Mouse (Mus musculus) ES-Bruce4 (cell line): ENCODE measurements around the gene Itln1. TPM values are rescaled to one million over a fixed set of nuclear protein-coding genes. Genes with fewer than 3 reads are reported as not detected.
"Not testable (repeated sequence)": the region's sequence is repeated elsewhere in the genome, so short reads cannot be mapped to it uniquely, and the experiment has no call there.

Experiments used
- H3K27ac ChIP-seq: 2 replicates; pipeline ENCODE4 v1.5.1; 2012; ENCODE audit warnings: low read length, inconsistent platforms; ENCODE audit not compliant: insufficient read depth
- H3K27me3 ChIP-seq: 2 replicates; pipeline ENCODE4 v1.6.1; 2012; ENCODE audit warnings: mild to moderate bottlenecking, low read length, inconsistent platforms; ENCODE audit not compliant: control insufficient read depth, poor library complexity, insufficient read depth, severe bottlenecking
- H3K36me3 ChIP-seq: 2 replicates; pipeline ENCODE4 v1.6.1; 2012; ENCODE audit warnings: inconsistent platforms, mild to moderate bottlenecking, low read length, moderate library complexity; ENCODE audit not compliant: control insufficient read depth, poor library complexity, insufficient read depth, severe bottlenecking
- H3K4me1 ChIP-seq: one replicate; pipeline ENCODE4 v1.8.1; 2011; ENCODE audit warnings: low read length; ENCODE audit not compliant: control insufficient read depth, insufficient read depth
- H3K4me3 ChIP-seq: 2 replicates; pipeline ENCODE4 v1.5.1; 2011; ENCODE audit warnings: low read depth, mild to moderate bottlenecking, low read length
- H3K9ac ChIP-seq: 2 replicates; pipeline ENCODE4 v1.6.1; 2012; ENCODE audit warnings: low read depth, mild to moderate bottlenecking, inconsistent platforms; ENCODE audit not compliant: poor library complexity, severe bottlenecking
- H3K9me3 ChIP-seq: replicated peaks from 2 replicates; pipeline ENCODE4 v1.6.1; 2012; ENCODE audit warnings: mild to moderate bottlenecking, low read length, inconsistent platforms; ENCODE audit not compliant: control insufficient read depth, poor library complexity, insufficient read depth, severe bottlenecking
- CTCF ChIP-seq: IDR thresholded peaks from one replicate; pipeline ENCODE4 v1.8.1; 2011; ENCODE audit warnings: low read depth, low read length
- EP300 ChIP-seq: IDR thresholded peaks from 2 replicates; pipeline ENCODE4 v1.6.1; 2011; ENCODE audit warnings: low read depth, low read length; ENCODE audit not compliant: insufficient read depth
- POLR2A ChIP-seq: IDR thresholded peaks from one replicate; pipeline ENCODE4 v1.8.1; 2011; ENCODE audit warnings: low read length; ENCODE audit not compliant: insufficient read depth
- polyA plus RNA-seq: library from polyadenylated mRNA; stranded (reverse); fragments of >200 nt; gene quantifications from 2 replicates; pipeline ENCODE4 v1.2.4, GENCODE M21; 2011; ENCODE audit warnings: low read depth; ENCODE audit not compliant: missing spikeins, insufficient read depth, insufficient read length

Itln1 gene
- polyA plus RNA-seq, 1 experiment = not detected

GRCm38 (mm10) chr1:171477123-171477522, 58.0 kb downstream of the Itln1 start:
- peak overlapping the region; percentile 77 for H3K27ac ChIP-seq
- no peaks in the 10 kb centered on the region for H3K27me3 ChIP-seq
- TF ChIP-seq EP300 (no peak), CTCF (no peak), POLR2A (no peak)
- H3K36me3 ChIP-seq = no peaks in the 10 kb centered on the region
- no peak overlapping the region for H3K9ac ChIP-seq
- H3K9me3 ChIP-seq = peaks cover 10% of the 10 kb centered on the region
- peaks cover 2% of the 10 kb centered on the region for H3K4me1 ChIP-seq
- H3K4me3 ChIP-seq = no peak overlapping the region

GRCm38 (mm10) chr1:171473920-171474640, 61.0 kb downstream of the Itln1 start:
- Histone ChIP-seq H3K36me3 (no peaks in the 10 kb centered on the region), H3K27me3 (no peaks in the 10 kb centered on the region), H3K9ac (no peak overlapping the region), H3K9me3 (no peaks in the 10 kb centered on the region), H3K4me1 (peaks cover 7% of the 10 kb centered on the region), H3K4me3 (no peak overlapping the region), H3K27ac (no peak overlapping the region)
- no peak for TF ChIP-seq CTCF

GRCm38 (mm10) chr1:171473506-171473905, 61.6 kb downstream of the Itln1 start:
- H3K4me3 ChIP-seq = no peak overlapping the region
- H3K9ac ChIP-seq = no peak overlapping the region
- H3K9me3 ChIP-seq = no peaks in the 10 kb centered on the region
- no peaks in the 10 kb centered on the region for H3K27me3 ChIP-seq
- H3K4me1 ChIP-seq = peaks cover 7% of the 10 kb centered on the region
- H3K27ac ChIP-seq = no peak overlapping the region
- TF ChIP-seq POLR2A = no peak
- TF ChIP-seq EP300 = no peak
- TF ChIP-seq CTCF = no peak
- H3K36me3 ChIP-seq = no peaks in the 10 kb centered on the region

- not testable (repeated sequence) for H3K36me3 ChIP-seq, H3K4me1 ChIP-seq, H3K4me3 ChIP-seq, H3K9ac ChIP-seq, H3K27ac ChIP-seq, H3K9me3 ChIP-seq, H3K27me3 ChIP-seq
These were observed 63.2 kb downstream of the Itln1 start for GRCm38 (mm10) chr1:171471941-171472340.

- H3K36me3 ChIP-seq = no peaks in the 10 kb centered on the region
- no peaks in the 10 kb centered on the region for H3K27me3 ChIP-seq
- H3K9me3 ChIP-seq = no peaks in the 10 kb centered on the region
- H3K9ac ChIP-seq = no peak overlapping the region
- peak overlapping the region; percentile 12; the same call in 1 of the 2 replicates for H3K27ac ChIP-seq
- no peak overlapping the region for H3K4me3 ChIP-seq
- peaks cover 5% of the 10 kb centered on the region for H3K4me1 ChIP-seq
- TF ChIP-seq CTCF (no peak), POLR2A (no peak), EP300 (no peak)
These were observed 63.6 kb downstream of the Itln1 start for GRCm38 (mm10) chr1:171471452-171471851.

GRCm38 (mm10) chr1:171470896-171471295, 64.2 kb downstream of the Itln1 start:
- Histone ChIP-seq H3K27ac (peak overlapping the region; percentile 12; the same call in 1 of the 2 replicates), H3K4me3 (no peak overlapping the region)

More at GRCm38 (mm10) chr1:171470896-171471295, 64.2 kb downstream of the Itln1 start:
- Histone ChIP-seq H3K36me3 (no peaks in the 10 kb centered on the region), H3K9ac (no peak overlapping the region), H3K27me3 (no peaks in the 10 kb centered on the region), H3K4me1 (peaks cover 5% of the 10 kb centered on the region), H3K9me3 (no peaks in the 10 kb centered on the region)
- TF ChIP-seq EP300 = no peak
- TF ChIP-seq POLR2A = no peak
- no peak for TF ChIP-seq CTCF
